Mouse (Mus musculus) ES-E14 (cell line): ENCODE data around the gene Pip4k2a.

ENCODE experiments used
- CHD2 ChIP-seq: IDR thresholded peaks from 2 replicates; pipeline ENCODE4 v1.6.1; 2014; ENCODE audit warnings: mild to moderate bottlenecking, low read depth, low read length, inconsistent platforms
- HCFC1 ChIP-seq: IDR thresholded peaks from 2 replicates; pipeline ENCODE4 v1.6.1; 2012; ENCODE audit warnings: low read length, inconsistent platforms, borderline replicate concordance; ENCODE audit not compliant: insufficient read depth
- MAFK ChIP-seq: IDR thresholded peaks from 2 replicates; pipeline ENCODE4 v1.6.1; 2014; ENCODE audit warnings: mild to moderate bottlenecking, low read depth, low read length, inconsistent platforms; ENCODE audit not compliant: insufficient read depth
- ZC3H11A ChIP-seq: IDR thresholded peaks from 2 replicates; pipeline ENCODE4 v1.6.1; 2012; ENCODE audit warnings: low read depth, mild to moderate bottlenecking, inconsistent platforms, low read length, borderline replicate concordance
- ZNF384 ChIP-seq: IDR thresholded peaks from 2 replicates; pipeline ENCODE4 v1.6.1; 2012; ENCODE audit warnings: low read depth, low read length, inconsistent platforms

DNA sequence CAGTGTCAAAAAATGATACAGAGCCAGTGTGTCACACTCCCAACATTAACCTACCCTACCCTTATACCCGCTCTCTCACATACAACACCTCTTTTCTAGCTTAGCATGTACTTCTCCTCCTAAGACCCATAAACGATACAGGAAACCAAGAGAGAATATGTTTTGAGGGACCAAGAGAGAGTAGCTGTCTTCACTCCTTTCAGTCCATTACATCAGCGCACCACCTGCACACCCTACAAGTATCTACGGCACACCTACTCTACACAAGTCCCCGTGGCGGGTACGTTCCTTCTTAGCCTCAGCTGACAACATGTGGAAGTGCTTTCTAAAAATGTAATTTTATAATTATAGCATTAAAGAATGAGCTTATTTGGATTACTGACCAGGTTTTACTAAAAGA is 40.5 kb downstream of the Pip4k2a start:
- TF ChIP-seq MAFK (no peak), HCFC1 (no peak), ZNF384 (no peak), ZC3H11A (no peak), CHD2 (no peak)
